Mouse (Mus musculus) T-helper 1 cell (primary cell): ENCODE measurements around the gene Map7d1.

Experiments
- in situ Hi-C: fragments of 300-600 bp; cut with MboI, MseI; formaldehyde crosslinking; loops from one replicate; pipeline ENCODE4 v1.15.1; 2025; ENCODE audit warnings: high pct_unique_total_duplicates

Map7d1 gene

DNA sequence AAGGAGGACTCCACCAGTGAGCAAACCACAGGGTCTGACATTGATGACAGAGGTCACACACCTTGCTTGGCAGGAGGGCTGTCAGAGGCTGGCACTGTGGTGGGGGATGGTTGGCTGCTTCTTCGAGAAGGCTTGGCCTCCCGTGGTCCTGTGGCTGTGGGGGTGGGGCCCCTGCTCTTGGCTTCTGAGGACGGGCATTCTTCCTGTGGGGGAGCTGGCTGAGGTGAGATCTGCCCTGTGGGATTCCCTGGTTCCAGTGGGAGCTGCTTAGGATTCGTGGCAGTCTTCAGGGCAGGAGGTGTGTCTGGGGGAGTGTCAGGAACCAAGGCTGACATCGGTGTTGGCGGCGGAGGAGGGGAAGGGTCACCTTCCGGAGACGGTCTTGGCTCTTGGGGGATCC is 14.2 kb downstream of the Map7d1 start:
- in situ Hi-C loops: no loop called here

- in situ Hi-C loops: no loop called here
Measured at GRCm38 (mm10) chr4:126239862-126240475, 16.2 kb downstream of the Map7d1 start.

DNA sequence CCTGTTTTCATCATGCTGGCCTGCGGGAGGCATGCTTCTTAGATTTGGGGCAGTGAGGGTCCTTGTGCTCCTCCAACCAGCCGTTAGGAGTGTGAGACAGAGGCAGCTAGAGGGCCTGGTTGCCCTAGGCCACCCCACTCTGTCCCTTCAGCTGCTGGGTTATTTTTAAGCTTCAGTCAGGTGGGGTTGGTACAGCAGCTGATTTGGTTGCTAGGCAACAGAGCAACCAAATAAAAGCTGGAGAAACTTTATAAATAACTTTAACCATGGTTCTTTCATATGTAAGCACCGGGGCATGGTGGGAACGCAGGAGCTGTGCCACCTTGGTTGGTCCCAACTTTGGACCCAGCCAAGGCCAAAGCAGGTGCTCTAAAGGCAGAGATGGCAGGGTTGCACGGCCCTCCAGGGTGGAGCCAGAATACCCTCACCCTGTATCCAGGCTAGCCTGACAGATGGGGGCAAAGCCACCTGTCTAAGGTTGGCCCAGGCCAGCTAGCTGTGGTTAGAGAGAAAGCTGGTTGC is 18.4 kb downstream of the Map7d1 start:
- in situ Hi-C loops: no loop called here

- in situ Hi-C loops: no loop called here
Measured at GRCm38 (mm10) chr4:126236467-126237280, 19.5 kb downstream of the Map7d1 start.

DNA sequence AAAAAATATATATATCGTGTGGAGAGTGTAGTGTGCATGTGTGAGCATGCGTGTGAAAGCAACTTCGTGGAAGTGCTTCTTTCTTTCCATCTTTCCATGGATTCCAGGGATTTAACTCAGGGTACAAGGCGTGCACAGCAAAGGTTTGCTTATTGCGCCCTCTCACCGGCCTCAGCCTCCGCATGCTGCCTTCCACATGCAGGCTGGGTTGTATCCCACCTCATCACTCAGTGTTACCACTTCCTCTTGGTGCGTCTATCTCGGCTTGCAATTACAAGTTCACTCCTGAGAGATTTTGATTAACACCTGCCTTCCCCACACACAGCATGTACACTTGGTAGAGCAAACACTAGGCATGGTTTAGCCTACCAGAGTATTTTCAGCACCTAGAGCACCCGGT is 21.0 kb downstream of the Map7d1 start:
- in situ Hi-C loops: no loop called here

DNA sequence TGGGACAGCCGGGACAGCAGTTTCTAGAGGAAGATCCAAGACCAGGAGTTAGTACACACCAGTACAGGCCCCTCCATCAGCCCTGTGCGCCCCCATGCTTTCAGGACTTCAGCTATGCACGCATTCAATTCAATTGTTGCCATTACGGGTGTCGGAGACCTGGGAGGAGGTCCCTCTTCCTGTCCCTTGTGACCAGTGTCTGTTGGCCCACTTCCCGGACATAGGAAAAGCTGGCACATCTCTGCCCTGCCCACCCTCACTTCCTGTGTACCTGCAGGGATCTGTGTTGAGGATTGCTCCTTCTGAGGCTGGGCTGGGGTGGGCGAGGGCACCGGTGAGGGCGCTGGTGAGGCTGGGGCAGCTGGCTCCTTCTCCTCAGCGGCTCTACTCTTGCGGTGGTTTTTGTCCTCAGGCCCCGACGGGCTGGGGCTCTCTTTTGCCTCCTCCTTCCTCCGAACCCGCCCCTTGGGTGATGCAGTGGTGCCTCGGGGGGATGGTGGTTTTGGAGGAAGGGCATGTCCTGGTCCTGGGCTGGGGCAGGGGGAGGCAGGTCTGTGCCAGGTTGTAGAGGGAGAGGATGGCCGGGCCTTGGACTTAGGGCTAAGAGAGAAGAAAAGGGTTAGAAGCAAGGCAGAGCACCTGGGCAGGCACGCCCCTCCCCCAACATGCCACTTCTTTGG is 21.5 kb downstream of the Map7d1 start:
- in situ Hi-C loops: no loop called here

GRCm38 (mm10) chr4:126233676-126234308 is 22.4 kb downstream of the Map7d1 start:
- in situ Hi-C loops: no loop called here

DNA sequence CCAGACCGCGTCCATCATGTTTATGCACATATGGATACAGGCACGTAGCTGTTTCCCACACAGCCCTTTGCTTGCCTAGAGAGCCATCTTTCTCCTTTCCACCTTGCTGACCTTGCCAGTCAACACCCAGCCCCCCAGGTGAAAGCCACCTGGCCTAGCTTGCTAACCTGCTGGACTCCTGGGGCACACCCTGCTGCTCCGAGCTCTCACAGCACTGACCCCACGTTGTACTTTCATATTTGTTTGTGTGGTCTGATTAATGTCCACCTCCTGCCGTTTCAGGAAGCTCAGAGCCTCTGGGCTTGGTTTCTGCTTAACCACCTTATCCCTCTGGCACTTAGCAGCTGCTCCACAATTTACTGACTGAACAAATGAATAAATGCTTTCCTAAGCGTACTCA is 26.2 kb downstream of the Map7d1 start:
- in situ Hi-C loops: loop anchor here (5.0 kb wide), 2 partner anchors 32 to 77 kb away; partner anchors contain the start of gene Trappc3

DNA sequence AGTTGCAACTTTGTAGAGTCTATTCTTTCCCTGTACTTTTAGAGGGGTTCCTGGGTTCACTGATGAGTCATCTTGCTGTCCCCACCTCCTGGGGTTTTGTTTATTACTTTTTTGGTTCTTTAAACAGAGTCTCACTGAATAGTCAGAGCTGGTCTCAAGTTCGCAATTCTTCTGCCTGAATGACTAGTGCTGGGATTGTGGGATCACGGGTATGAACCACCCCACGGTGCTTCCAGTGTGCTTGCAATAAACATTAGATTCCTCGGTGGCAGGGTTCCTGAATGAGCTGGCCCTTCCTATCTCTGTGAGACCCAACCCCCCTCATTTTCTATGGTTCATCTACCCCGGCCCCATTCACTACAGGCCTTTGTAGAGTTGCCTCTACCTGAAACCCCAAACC is 28.0 kb downstream of the Map7d1 start:
- in situ Hi-C loops: loop anchor here (5.0 kb wide), 2 partner anchors 34 to 79 kb away; partner anchors contain the start of gene Trappc3

DNA sequence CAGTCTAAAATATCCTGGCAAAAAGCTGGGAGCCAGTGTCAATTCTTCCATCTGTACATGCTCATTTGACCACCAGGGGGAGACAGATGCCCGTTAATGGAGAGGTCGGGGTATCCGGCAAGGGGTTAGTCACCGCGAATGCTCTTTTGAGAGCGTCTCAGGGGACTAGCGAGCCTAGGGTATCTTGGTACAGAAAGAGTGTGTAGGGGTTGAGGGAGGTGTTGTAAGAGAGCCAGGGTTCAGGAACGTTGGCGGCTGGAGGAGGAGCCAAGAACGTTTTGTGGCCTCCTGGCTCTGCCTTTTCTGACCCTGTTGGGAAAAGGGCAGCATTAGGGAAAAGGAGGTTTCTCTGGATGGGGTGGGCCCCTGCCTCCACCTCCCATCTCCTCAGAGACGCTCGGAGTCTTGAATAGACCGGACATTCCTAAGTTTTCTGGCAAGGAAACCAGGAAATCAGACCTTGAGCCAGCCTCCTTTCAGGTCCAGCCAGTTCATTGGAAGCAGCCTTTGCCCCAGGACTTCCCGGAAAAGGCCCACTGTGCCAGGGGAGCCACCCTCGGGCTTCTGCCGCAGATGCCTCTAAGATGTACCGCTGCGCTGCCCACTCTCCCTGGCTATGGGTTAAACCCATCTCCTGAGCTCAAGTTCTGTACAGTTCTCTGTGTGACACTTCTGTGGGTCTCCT is 28.9 kb downstream of the Map7d1 start:
- in situ Hi-C loops: loop anchor here (5.0 kb wide), 2 partner anchors 35 to 80 kb away; partner anchors contain the start of gene Trappc3

- in situ Hi-C loops: loop anchor here (5.0 kb wide), 2 partner anchors 36 to 81 kb away; partner anchors contain the start of gene Trappc3
Measured at GRCm38 (mm10) chr4:126226640-126227039, 29.5 kb downstream of the Map7d1 start.

- in situ Hi-C loops: no loop called here
Measured at GRCm38 (mm10) chr4:126222631-126223030, 33.5 kb downstream of the Map7d1 start.

DNA sequence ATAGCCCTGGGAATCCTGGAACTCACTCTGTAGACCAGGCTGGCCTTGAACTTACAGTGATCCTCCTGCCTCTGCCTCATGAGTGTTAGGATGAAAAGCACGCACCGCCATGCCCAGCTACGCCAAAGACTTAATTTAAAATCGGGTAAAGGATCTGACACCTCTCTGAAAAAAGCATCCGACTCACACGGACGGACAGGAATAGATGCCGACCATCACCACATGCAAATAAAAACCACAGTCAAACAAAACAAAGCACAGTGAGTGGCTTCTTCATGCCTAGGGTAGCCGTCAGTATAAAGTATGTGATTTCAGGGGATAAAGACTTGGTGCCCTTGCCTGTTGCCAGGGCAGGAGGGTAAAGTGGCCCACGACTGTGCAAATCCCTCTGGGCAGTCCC is 36.1 kb downstream of the Map7d1 start:
- in situ Hi-C loops: no loop called here

GRCm38 (mm10) chr4:126219540-126219939 is 36.6 kb downstream of the Map7d1 start:
- in situ Hi-C loops: loop anchor here (10.0 kb wide), 1 partner anchor 245 kb away; the partner anchor contains the start of gene Ago1

GRCm38 (mm10) chr4:126217771-126218170 is 38.4 kb downstream of the Map7d1 start:
- in situ Hi-C loops: loop anchor here (10.0 kb wide), 1 partner anchor 247 kb away; the partner anchor contains the start of gene Ago1

DNA sequence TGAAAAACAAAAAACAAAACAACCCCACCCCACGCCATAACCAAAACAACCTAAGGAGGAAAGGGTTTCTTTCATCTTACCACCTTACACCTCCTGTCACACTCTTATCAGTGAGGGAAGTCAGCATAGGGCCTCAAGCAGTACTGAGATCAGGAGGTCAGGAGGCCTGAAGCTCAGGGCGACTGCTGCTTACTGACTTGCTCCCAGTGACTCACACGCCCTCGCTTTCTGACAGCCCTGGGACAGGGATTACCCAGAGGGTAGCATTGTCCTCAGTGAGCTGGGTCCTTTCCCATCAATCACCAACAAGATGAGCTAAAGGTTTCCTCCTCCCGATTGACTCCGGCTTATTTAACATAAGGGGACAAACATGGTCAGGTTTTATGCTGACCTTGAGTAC is 49.1 kb downstream of the Map7d1 start:
- in situ Hi-C loops: no loop called here

DNA sequence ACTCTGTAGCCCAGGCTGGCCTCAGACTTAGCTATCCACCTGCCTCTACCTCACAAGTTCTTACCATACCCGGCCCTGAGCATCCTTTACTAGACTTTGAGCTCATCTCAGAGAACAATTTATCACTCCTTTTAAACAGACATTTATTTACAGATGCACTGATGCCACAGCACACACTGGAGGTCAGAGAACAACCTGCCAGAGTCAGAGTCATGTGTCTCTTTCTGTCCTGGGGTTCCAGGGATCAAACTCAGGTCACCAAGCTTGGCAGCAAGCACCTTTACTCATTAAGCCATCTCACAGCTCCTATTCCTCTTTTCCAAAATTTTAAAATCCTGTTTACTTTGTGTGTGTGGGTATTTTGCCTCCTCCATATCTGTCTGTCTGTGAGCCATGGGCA is 50.8 kb downstream of the Map7d1 start:
- in situ Hi-C loops: no loop called here

GRCm38 (mm10) chr4:126204661-126205230 is 51.4 kb downstream of the Map7d1 start:
- in situ Hi-C loops: no loop called here

DNA sequence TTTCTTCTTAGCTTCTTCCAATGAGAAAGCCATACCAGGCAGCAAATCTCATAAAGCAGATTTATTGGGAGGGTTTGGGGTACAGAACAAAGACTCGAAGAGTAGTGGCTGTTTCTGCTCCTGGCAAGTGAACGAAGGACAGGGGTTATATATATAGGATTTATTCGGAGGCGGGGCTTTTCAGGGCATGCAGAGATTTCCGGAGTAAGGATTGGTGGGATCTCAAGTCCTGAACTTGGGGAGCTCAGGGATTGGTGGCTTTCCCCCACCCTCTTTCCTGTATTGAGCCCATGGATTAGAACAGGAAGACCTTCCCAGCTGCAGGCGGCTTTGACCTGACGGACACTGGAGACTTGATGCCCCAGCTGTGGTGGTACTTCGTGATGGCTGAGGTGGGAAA is 52.1 kb downstream of the Map7d1 start:
- in situ Hi-C loops: no loop called here

- in situ Hi-C loops: no loop called here
Measured at GRCm38 (mm10) chr4:126203336-126203895, 52.7 kb downstream of the Map7d1 start.
